Mouse (Mus musculus): ENCODE results near the gene Nicn1. TPM values are rescaled to one million over a fixed set of nuclear protein-coding genes. Genes with fewer than 3 reads are reported as not detected.

The Nicn1 gene
- polyA plus RNA-seq (2012; rRNA removed; ENCODE audit: low replicate concordance) = 2.2 and 4.8 TPM in 2 replicates

DNA sequence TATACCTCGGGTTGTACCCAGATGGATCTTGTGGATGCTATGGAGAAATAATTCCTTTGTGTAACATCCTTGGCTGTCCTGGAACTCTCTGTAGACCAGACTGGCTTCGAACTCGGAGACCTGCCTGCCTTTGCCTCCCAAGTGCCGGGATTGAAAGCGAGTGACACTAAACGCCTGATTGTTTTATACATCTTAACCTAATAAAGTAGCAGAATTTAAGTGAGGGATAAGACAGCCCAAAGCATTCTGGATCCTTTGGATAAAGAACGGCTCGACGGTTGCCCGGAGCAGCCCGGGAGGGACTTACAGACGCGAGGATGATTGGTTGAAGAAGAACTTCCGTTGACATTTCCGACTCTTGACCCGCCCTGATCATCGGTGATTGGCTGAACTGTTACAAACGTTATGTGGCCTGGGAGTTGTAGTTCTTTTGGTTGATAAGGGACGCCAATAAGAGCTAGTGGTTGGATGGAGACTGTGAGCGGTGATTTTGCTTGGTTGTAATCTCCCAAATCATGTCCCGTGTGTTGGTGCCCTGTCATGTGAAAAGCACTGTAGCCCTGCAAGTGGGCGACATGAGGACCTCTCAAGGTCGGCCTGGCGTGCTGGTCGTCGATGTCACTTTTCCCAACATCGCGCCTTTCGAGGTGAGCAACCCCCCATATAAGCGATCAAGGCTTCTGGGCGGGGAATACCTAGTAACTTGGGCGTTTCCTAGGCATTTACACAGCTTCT lies at the start of gene Nicn1:
Gene Nicn1 (plus strand): TSS at position 414 of the 735 bp plus-strand sequence.

GRCm38 (mm10) chr9:108263690-108264190 lies 26.5 kb upstream of the Nicn1 start, which contains the start of gene Dag1:
TSS of gene Dag1 (minus strand) at chr9:108263958.

GRCm38 (mm10) chr9:108296453-108297355 lies 6.5 kb downstream of the Nicn1 start, which contains the start of gene Amt:
TSS of gene Amt (plus strand) at chr9:108296853.

GRCm38 (mm10) chr9:108305629-108306520 lies 15.6 kb downstream of the Nicn1 start, which contains the start of the genes Rhoa and Tcta:
TSS of gene Rhoa (plus strand) at chr9:108306129.
TSS of gene Tcta (minus strand) at chr9:108306160.

GRCm38 (mm10) chr9:108338886-108339781 lies 48.9 kb downstream of the Nicn1 start, which contains the start of gene Gpx1:
TSS of gene Gpx1 (plus strand) at chr9:108338903.

Other genes starting within 250 kb of the Nicn1 start
- 33.3 and 55.9 TPM in 2 replicates for gene Gmppb, start 241.2 kb upstream of the Nicn1 start, polyA plus RNA-seq (2012; rRNA removed; ENCODE audit: low replicate concordance)
- gene Amigo3, start 237.3 kb upstream of the Nicn1 start, polyA plus RNA-seq (2012; rRNA removed; ENCODE audit: low replicate concordance) = 8.7 and 13.0 TPM in 2 replicates
- 0.20 and 0.81 TPM in 2 replicates for gene Mst1, start 210.0 kb upstream of the Nicn1 start, polyA plus RNA-seq (2012; rRNA removed; ENCODE audit: low replicate concordance)
- gene Rnf123, start 207.1 kb upstream of the Nicn1 start, polyA plus RNA-seq (2012; rRNA removed; ENCODE audit: low replicate concordance) = 64.7 and 87.5 TPM in 2 replicates
- gene Apeh, start 195.8 kb upstream of the Nicn1 start, polyA plus RNA-seq (2012; rRNA removed; ENCODE audit: low replicate concordance) = 154 and 221 TPM in 2 replicates
- 1.1 and 2.0 TPM in 2 replicates for gene Bsn, start 100.0 kb upstream of the Nicn1 start, polyA plus RNA-seq (2012; rRNA removed; ENCODE audit: low replicate concordance)
- gene Dag1, start 26.5 kb upstream of the Nicn1 start, polyA plus RNA-seq (2012; rRNA removed; ENCODE audit: low replicate concordance) = 33.9 and 55.4 TPM in 2 replicates
- 0.47 and 2.3 TPM in 2 replicates for gene Amt, start 6.4 kb downstream of the Nicn1 start, polyA plus RNA-seq (2012; rRNA removed; ENCODE audit: low replicate concordance)
- 74.5 and 77.2 TPM in 2 replicates for gene Rhoa, start 15.7 kb downstream of the Nicn1 start, polyA plus RNA-seq (2012; rRNA removed; ENCODE audit: low replicate concordance)
- gene Tcta, start 15.7 kb downstream of the Nicn1 start, polyA plus RNA-seq (2012; rRNA removed; ENCODE audit: low replicate concordance) = 24.9 and 34.5 TPM in 2 replicates
- 1,295 and 2,060 TPM in 2 replicates for gene Gpx1, start 48.5 kb downstream of the Nicn1 start, polyA plus RNA-seq (2012; rRNA removed; ENCODE audit: low replicate concordance)
- gene Usp4, start 57.4 kb downstream of the Nicn1 start, polyA plus RNA-seq (2012; rRNA removed; ENCODE audit: low replicate concordance) = 40.5 and 53.8 TPM in 2 replicates
- not detected in 2 replicates for gene 1700102P08Rik, start 102.4 kb downstream of the Nicn1 start, polyA plus RNA-seq (2012; rRNA removed; ENCODE audit: low replicate concordance)
- gene Ccdc36, start 138.1 kb downstream of the Nicn1 start, polyA plus RNA-seq (2012; rRNA removed; ENCODE audit: low replicate concordance) = not detected in 2 replicates
- gene BC048562, start 146.1 kb downstream of the Nicn1 start, polyA plus RNA-seq (2012; rRNA removed; ENCODE audit: low replicate concordance) = not detected in 2 replicates
- gene Ccdc71, start 170.1 kb downstream of the Nicn1 start, polyA plus RNA-seq (2012; rRNA removed; ENCODE audit: low replicate concordance) = 14.7 and 15.3 TPM in 2 replicates
- 27.3 and 33.7 TPM in 2 replicates for gene Klhdc8b, start 171.2 kb downstream of the Nicn1 start, polyA plus RNA-seq (2012; rRNA removed; ENCODE audit: low replicate concordance)
- gene Lamb2, start 189.3 kb downstream of the Nicn1 start, polyA plus RNA-seq (2012; rRNA removed; ENCODE audit: low replicate concordance) = 20.7 and 25.6 TPM in 2 replicates
- 66.7 and 68.1 TPM in 2 replicates for gene Usp19, start 200.2 kb downstream of the Nicn1 start, polyA plus RNA-seq (2012; rRNA removed; ENCODE audit: low replicate concordance)
- gene Qars, start 217.3 kb downstream of the Nicn1 start, polyA plus RNA-seq (2012; rRNA removed; ENCODE audit: low replicate concordance) = 145 and 187 TPM in 2 replicates
- 45.4 and 58.5 TPM in 2 replicates for gene Qrich1, start 226.4 kb downstream of the Nicn1 start, polyA plus RNA-seq (2012; rRNA removed; ENCODE audit: low replicate concordance)